Mouse (Mus musculus): Measurements from ENCODE around the gene Arglu1. TPM values are rescaled to one million over a fixed set of nuclear protein-coding genes. Genes with fewer than 3 reads are reported as not detected.
A peak's percentile ranks its signal among the peaks of the same experiment; 100 is the strongest.

The Arglu1 gene
- total RNA-seq (2022), result 100 to 1,000 TPM in 1 of 4 experiments, 10 to 100 TPM in 3; 44.0 to 126 (median 89.0) TPM

DNA sequence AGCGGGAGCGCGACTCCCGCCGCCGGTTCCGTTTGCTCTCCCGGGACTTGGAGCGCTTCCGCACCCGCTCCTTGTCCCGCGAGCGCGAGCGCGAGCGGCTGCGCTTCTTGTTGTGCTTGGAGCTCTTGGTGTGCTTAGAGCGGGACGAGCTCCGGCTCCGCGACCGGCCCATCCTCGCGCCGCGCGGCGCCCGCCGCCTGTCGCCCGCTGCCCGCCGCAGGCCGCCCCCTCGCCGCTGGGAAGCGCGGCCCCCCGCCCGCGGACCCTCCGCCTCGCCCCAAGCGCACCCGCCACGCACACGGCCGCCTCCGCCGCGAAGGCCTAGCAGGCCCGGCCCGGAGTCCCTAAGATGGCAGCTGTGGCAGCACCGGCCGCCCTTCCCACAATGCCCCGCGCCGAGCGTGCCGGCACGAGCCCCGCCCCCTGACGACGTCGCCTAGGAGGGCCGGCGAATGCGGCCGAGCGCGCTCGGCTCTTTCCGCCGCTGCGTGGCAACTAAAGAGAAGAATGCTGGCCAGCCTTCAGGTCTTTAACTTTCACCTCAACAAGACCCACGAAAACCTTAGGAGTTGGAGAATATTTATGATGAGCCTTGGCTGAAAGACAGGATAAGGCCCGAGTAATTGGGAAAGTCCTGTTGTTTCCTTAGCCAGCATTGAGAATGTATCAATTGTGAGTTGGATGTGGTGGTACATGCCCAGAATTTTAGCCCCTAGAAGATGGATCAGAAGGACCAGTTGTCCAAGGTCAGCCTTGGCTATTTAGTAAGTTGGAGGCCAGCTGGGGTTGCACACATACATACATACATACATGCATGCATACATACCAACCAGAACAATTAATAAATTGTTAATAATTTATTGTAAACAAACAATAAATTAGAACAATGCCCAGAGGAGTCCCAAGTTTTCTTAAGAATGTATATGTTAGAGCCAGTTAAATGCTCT is at the start of gene Arglu1:
Arglu1 (minus strand) TSS at position 376 of the 947 bp plus-strand sequence.
- peak; percentile 91 for DNase-seq

DNA sequence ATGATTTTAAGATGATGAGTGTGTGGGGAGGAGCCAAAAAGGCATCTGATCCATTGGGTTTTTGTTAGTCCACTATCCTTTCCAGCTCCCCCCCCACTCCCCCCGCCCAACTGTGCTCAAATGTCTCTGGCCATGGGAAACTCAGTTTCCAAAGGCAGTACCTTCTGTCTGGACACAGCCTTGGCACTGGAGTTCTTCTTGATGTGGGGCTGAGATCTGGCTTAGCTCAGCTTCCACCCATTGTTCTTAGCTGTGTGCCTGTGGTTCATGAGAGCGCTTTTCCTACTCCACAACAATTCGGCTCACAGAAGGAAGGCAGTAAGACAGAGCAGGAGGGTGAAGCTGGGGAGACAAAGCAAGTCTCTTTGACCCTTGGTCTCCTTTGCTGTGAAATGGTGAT is 47.0 kb upstream of the Arglu1 start:
- no peak for DNase-seq

DNA sequence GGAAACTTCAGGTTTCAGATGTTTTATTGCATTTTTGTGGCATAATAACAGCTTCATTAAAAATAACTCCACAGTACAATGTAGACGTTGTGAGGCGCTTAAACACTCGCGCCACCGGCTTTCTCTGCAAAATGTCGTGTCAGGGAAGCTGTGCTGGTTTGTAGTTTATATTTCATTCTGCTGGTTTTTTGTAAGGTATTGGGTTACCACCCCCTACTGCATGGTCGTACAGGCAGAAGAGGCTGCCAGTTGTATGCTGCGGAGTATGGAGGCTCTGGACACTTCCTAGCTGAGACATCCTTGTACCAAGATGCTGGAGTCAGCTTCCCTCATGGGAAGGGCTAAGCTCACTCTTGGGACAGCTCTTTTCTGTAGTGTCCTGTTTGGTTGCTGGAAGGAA is 46.5 kb upstream of the Arglu1 start:
- no peak for DNase-seq

DNA sequence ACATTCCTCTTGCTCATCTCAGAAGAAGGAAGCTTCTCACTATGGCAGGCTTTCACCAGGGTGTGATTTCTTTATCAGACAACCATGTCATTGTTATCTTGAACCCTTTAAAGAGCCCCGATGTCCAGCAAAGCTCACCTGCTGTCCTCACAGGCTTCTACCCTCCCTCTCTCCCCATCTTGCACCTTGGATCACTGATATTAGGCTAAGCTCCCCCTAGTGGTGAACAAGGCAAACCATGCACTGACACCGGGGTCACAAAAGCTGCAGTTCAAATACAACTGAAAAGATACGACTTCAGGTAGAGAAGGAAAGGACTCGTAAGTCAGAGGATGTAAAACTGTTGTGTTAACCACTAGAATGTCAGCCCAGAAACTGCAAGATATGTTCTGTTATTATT is 43.5 kb upstream of the Arglu1 start:
- peak; percentile 3 for DNase-seq

DNA sequence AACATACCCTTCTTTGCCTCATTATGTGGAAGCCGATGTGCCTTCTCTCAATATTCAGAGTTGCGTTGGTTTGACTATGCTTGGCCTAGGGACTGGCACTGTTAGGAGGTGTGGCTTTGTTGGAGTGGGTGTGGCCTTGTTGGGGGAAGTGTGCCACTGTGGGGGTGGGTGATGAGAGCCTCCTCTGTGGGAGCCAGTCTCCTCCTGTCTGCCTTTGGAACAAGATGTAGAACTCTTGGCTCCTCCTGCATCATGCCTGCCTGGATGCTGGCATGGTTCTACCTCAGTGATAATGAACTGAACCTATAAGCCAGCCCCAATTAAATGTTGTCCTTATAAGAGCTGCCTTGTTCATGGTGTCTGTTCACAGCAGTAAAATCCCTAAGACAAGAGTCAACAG is 38.3 kb upstream of the Arglu1 start:
- no peak for DNase-seq

DNA sequence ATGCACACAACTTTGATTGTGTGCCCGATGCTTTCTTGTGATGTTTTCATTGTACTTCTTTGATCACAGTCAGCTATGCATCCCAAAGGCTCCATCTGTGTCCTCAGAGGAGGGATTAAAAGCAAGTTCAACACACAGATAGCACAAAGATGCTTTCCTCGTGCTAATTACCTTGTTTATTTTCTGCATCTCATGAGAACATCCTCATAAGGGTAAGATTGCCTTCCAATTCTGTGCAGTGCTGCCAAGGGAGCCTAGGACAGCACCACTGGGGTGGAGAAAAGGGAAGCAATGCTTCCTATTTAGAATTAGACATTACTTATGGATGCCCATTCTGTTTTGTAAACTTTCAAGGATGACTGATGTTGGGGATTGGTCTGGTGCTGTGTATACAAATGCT is 36.2 kb upstream of the Arglu1 start:
- no peak for DNase-seq

DNA sequence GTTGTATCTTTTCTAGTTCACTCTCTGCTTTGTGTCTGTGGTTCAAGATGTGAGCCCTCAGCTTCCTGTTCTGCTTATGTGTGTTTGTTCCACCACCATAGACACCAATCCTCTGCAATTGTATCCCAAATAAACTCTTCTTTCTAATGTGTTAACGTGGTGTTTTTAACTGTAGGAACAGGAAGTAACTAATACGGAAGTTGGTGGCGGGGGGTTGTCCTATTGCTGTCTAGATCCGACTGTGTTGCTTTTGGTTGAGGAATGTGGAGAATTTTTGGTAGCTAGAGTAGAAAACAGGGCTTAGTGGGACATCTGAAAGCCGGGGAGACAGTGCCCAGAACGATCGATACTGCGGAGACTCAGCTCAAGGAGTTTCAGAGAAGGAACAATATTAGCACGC is 14.5 kb upstream of the Arglu1 start:
- DNase-seq, result no peak

DNA sequence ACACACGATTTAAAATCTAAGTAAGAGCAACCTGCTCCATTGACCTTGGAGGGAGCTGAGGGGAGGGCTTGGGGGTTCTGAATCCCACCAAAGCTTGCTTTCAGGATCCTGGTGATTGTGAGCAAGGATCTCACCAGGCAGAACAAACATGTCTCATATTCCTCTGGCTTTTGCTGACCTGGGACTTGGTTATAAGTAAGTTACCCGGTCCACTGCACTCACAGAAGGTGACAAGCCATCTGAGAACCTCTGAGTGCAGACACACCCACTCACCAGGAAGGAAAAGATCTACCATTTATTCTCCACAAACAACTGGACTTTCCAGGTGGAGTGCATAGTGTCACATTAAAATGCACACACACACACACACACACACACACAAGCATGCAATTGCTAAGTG is 13.3 kb upstream of the Arglu1 start:
- no peak for DNase-seq

DNA sequence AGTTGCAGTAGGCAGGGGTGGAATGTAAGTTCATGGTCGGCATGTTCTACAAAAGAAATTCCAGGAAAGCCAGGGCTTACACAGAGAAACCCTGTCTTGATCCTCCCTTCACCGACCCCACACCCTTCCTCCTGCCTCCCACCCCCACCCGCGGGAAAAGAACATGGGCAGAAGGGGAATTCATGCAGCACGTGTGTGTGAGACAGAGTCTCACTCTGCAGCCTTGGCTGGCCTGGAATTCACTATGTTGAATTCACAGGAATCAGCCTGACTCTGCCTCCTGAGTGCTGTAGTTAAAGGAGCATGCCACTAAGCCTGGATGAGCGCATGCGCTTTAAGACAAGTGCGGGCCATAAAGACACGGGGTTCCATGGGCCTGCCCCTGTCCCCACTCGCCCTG is 10.5 kb upstream of the Arglu1 start:
- DNase-seq, result no peak

DNA sequence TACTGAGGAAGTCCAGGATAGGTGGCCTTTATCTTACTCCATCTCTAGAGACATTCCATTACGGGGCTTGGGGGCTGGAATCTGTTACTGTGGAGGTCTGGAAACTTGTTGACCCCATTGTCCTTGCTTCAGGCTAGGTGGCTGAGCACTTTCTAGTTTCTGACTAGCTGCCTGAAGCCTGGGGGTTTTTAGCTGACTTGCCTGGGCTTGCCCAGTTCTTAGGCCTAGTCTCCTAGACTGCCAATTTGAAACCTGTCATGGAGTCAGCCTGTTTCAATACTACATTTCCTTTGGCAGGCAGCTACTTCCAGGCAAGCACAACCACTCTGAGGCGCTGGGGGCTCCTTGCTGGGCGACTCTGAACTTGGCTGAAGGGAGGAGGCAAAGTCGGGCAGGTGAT is 9.9 kb upstream of the Arglu1 start:
- no peak for DNase-seq

DNA sequence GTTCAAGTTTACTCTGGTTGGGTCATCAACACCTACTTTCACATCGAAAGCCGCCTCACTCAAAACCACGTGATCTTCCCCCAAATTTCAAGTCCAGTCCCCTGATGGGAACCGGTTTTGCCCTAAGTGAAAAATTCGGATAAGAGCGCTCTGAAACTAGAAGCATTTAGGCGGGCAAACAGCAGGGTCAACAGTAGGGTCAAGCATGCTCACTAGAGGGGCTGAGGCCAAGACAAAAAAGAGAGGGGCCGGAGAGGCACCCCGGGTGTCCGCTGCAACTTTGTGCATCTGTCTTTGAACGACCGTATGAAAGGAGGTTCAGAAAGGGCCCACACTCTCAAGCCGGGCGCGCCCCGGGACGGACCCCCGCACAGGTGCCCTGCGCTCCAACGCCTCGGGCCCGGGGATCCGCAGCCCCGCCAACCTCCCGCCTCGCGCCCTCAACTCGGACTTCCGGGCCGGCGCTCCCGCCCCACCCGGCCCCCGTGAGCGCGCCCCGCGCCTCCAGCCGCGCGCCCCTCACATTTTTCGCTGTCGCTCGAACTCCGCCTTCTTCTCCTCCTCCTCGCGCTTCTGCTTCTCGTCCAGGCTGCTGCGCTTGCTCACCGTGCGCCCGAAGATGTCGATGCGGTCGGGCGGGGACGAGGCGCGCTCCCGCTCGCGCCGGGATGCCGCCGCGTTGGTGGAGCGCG is 721 bp downstream of the Arglu1 start:
- peak; percentile 45 for DNase-seq

DNA sequence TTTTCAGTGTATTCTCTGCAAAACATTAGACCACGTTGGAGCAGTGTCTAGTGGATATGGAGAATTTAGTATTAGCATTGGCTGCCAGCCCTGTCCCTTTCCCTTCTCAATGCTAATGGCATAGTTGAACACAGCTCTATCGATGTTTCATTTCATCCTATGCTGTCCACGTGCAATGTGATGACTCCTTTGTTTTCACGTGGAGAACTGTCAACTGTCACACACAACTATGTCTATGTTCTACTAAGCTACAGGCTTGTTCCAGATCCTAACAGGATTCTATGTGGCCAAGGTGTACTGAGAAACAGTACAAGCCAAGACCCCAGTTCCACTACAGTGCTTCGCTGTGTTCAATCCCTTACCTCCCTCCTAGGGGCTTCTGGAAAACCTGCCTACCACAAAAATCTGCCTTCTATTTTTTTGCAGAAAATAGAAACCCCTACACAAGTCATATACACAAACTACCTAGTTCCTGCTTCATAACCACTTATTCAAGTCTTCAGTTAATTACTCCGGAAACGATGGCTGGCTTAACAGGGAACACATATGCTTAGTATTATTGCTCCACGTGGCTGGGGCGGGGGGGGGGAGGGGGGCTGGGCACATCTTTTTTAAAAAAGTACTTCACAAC is 1.4 kb downstream of the Arglu1 start:
- no peak for DNase-seq

DNA sequence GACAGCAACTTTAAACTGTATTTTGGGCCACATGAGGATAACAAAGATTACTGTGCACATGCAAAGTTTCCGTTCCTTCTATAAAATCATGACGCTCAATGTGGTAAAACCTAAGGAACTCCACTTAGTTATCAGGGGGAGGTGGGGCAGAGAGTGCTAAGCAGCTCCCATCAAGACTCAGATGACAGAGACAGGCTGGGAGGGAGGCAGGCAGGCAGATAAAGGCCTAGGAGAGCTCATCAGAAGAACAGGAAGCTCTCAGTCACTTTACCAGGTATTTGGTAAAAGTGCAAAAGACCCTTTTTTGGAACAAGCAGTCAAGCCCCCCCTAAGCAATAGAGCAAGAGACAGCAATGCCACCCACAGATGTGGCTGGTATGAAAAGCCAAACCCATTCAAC is 4.8 kb downstream of the Arglu1 start:
- DNase-seq, result no peak

DNA sequence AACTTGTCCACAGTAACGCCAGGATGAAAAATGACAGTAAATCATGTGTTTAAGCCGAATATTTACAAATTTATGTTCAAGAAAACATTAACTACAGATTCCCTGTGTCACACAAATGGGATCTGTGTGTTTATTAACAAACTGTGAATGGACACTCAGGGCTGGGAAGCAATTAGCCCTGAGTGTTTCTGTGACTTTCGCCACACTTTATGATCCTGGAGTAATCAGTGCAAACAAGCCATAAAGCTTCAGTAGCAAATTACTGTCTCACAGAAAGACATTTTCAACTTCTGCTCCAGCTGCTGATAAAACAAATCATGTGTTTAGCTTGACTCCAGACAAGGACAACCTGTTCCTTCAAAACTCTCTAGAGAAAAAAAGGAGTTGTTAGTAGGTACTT is 7.6 kb downstream of the Arglu1 start:
- no peak for DNase-seq

DNA sequence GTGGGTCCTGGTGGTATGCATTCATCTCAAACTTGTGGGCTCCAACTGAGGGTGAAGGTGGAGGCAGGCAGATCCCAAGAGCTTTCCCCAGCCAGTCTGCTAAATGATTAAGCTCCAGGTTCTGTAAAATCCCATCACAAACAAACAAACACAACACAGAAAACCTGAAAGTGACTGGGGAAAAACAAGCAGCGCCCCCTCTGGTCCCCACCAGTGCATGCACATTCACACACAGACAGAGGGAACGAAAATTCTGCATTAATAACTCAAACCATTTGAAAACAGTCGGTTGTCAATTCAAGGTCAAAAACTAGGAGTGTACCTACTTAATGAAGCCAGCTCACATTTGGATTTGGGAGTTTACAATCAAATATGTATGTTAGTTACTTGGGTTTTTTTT is 12.1 kb downstream of the Arglu1 start:
- no peak for DNase-seq

DNA sequence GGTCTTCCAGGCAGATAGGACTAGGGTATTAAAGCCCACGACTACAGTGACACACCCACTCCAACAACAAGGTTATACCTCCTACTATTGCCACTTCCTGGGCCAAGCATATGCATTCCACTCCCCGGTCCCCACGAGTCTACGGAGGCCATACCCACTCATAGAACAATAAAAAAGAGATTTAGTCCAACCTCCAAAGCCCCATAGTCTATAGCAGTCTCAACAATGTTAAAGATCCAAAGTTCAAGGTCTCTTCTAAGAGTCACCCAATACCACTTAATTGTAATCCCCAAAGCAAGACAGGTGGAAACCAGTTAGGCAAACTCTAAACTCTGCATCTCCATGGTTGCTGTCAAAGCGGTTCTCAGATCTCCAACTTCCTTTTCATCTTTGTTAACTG is 15.5 kb downstream of the Arglu1 start:
- DNase-seq, result no peak

DNA sequence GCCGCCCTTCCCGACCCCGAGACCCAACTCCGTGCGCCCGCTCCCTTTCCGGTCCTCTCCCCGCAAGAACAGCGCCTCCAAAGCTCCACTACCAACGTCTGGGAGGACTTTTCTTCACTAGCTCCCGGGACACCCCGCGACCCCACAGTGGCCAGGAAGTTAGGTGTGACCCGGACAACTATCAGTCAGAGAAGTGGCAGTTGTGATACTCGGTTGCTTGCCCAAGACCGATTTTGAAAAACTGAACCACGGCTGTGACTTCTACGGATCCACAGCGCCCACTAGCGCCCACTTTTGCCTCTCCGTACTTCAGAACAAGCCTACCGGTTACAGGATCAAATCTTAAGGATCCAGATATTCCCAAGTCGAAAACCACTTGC is 28.6 kb downstream of the Arglu1 start:
- DNase-seq, result peak; percentile 83

DNA sequence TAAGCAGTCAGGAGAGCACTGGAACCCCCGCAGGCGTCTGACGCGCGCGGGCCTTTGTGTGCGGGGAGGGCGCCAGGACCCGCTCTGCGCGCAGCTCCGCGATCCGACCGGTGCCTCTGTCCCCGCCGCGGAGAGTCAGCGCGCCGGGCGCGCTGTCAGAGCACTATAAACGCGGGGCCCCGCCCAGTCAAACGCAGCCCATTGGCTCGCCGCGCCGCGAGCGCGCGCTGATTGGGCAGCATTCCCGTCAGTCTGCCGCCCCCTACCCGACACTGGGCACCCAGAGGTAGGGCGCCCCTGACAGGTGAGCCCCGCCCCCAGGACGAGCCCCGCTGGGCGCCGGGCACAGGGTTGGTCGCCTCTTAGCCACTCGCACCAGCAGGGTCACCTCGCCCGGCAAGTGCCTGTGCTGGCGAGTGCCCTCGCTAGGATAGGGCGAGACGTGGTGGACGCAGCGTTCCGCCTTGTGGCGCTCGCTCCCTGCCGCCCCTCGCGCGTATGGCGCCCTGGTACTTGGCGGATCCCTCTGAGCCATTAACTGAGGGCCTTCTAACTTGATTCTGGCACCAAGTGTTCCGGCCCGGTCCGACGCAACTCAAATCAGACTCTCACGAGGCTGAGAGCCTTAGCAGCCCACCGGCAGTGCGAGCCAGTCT is 29.1 kb downstream of the Arglu1 start, which contains the start of gene Efnb2:
Efnb2 (minus strand) TSS at position 140 of the 656 bp plus-strand sequence.
- DNase-seq, result peak; percentile 91

DNA sequence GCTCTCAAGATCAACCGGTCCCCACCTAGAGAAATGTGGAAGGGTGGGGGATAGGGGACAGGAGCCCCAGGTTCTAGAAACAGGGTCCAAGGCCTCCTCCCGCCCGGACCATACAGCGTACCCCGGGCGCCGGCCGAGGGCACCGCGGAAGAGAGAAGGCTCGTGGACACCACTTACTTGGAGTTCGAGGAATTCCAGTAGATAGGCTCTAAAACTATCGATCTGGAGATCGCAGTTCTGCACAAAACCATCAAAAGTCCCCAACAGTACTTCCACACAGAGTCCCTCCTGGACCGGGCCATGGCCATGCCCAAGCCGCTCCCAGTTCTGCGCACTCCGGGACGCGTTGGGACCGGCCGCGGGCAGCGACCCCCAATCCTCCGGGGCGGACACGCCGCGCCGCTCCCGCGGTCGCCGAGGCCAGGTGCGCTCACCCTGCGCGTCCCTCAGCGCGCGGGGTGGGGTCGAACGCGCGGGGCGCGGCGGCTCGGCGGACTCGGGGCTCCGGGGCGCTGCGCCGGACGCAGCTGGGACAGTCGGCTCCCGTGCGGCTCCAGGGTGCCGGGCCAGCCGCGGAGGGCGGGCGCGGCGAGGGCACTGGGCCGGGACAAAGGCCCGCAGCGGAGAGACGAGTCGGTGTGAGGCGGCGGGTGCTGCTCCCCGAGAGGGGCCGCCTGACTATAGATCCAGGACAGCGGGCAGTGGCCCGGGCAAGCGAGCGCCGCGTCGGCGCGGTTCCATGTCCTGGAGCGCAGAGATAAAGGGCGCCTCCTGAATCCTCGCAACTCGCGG is 29.8 kb downstream of the Arglu1 start:
- DNase-seq, result no peak

DNA sequence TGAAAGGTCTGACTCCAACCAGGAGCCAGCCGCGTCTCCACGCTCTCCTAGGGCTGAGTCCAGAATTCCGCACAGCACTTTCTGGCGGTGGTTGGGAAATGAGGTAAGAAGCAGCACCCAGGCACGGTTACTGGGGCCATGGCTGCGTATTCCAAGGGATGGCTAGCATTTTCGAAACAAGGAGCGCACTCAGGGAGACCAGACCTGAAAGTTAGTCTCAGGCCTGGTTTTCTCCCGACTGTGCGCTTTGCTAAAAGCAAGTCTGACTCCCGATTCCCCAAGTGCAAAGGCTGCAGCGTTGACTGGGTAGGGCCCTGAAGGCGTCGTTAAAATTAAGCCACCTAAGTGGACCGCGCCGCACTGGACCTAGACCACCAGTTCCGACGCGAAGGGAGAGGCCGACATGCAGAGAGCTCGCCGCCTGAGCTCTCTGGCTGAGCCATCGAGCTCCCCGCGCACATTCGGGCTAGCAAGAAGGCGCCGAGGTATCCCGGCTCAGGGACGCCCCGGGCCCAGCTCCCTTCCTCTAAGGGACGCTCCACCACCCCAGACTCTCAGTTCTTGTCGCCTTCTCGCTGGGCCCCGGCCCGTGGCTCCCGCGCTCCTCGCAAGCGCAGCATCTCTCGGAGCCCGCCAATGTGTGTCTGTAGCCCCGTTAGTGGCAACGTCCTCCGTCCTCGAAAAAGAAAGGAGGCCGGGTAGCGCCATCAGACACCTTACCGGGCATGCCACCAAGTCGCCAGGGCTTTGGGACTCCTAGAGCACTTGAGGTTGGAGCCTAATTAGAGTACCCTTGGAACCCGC is 30.6 kb downstream of the Arglu1 start:
- no peak for DNase-seq
